Mouse (Mus musculus): ENCODE data around the gene Actr6. TPM values are rescaled to one million over a fixed set of nuclear protein-coding genes. Genes with fewer than 3 reads are reported as not detected.
"Not testable (repeated sequence)": the region's sequence is repeated elsewhere in the genome, so short reads cannot be mapped to it uniquely, and the experiment has no call there.

Gene Actr6
- polyA plus RNA-seq, 1 experiment from 2014 or later, result 58.4 TPM

GRCm38 (mm10) chr10:89676609-89677008 lies 55.5 kb downstream of the Actr6 start:
- H3K36me3 ChIP-seq (replicated peaks; ENCODE audit: control insufficient read depth, insufficient read depth), result no peaks in the 10 kb centered on the region; the same call in 1 of the 2 replicates
- ATAC-seq (ENCODE audit: low FRiP score) (no peak), DNase-seq (ENCODE audit: low spot score) (no peak)
- H3K9ac ChIP-seq, result no peak overlapping the region
- H3K9me3 ChIP-seq (ENCODE audit: control insufficient read depth, low read length), result no peaks in the 10 kb centered on the region
- no peak overlapping the region for H3K4me3 ChIP-seq (replicated peaks; ENCODE audit: low read length)
- 45% methylated on average over 4 of the region's 4 CpGs for WGBS
- no peak overlapping the region for H3K27ac ChIP-seq
- no peaks in the 10 kb centered on the region for H3K27me3 ChIP-seq (ENCODE audit: control insufficient read depth, insufficient read depth, low read length)
- no peaks in the 10 kb centered on the region for H3K4me1 ChIP-seq (replicated peaks; ENCODE audit: control insufficient read depth, insufficient read depth, low read length)
- no peak overlapping the region for H3K4me2 ChIP-seq (replicated peaks)

- not testable (repeated sequence) for H3K4me1 ChIP-seq (replicated peaks; ENCODE audit: control insufficient read depth, insufficient read depth, low read length); H3K9ac ChIP-seq; DNase-seq (ENCODE audit: low spot score); H3K4me2 ChIP-seq (replicated peaks); H3K36me3 ChIP-seq (replicated peaks; ENCODE audit: control insufficient read depth, insufficient read depth); H3K27me3 ChIP-seq (ENCODE audit: control insufficient read depth, insufficient read depth, low read length); H3K4me3 ChIP-seq (replicated peaks; ENCODE audit: low read length); ATAC-seq (ENCODE audit: low FRiP score); H3K9me3 ChIP-seq (ENCODE audit: control insufficient read depth, low read length); H3K27ac ChIP-seq
- WGBS, result 97% methylated on average over 5 of the region's 5 CpGs
These were observed 61.7 kb downstream of the Actr6 start for GRCm38 (mm10) chr10:89670371-89670770.

- DNase-seq (ENCODE audit: low spot score), result no peak
- WGBS, result 87% methylated on average over 7 of the region's 7 CpGs
These were observed 64.5 kb downstream of the Actr6 start for GRCm38 (mm10) chr10:89667571-89667970.

GRCm38 (mm10) chr10:89665679-89666078 lies 66.4 kb downstream of the Actr6 start:
- no peak overlapping the region for H3K4me2 ChIP-seq (replicated peaks)
- no peak overlapping the region for H3K4me3 ChIP-seq (replicated peaks; ENCODE audit: low read length)
- H3K4me1 ChIP-seq (replicated peaks; ENCODE audit: control insufficient read depth, insufficient read depth, low read length), result no peaks in the 10 kb centered on the region
- no peak overlapping the region for H3K27ac ChIP-seq
- 95% methylated on average over 9 of the region's 9 CpGs for WGBS
- H3K9ac ChIP-seq, result no peak overlapping the region
- no peak for DNase-seq (ENCODE audit: low spot score)
- peaks cover 31% of the 10 kb centered on the region for H3K36me3 ChIP-seq (replicated peaks; ENCODE audit: control insufficient read depth, insufficient read depth)
- no peaks in the 10 kb centered on the region for H3K27me3 ChIP-seq (ENCODE audit: control insufficient read depth, insufficient read depth, low read length)
- no peaks in the 10 kb centered on the region for H3K9me3 ChIP-seq (ENCODE audit: control insufficient read depth, low read length)
- ATAC-seq (ENCODE audit: low FRiP score), result no peak

More at GRCm38 (mm10) chr10:89667571-89667970, 64.5 kb downstream of the Actr6 start:
- Histone ChIP-seq H3K4me3 (replicated peaks; ENCODE audit: low read length) (no peak overlapping the region), H3K27me3 (ENCODE audit: control insufficient read depth, insufficient read depth, low read length) (no peaks in the 10 kb centered on the region), H3K4me1 (replicated peaks; ENCODE audit: control insufficient read depth, insufficient read depth, low read length) (no peaks in the 10 kb centered on the region), H3K4me2 (replicated peaks) (no peak overlapping the region), H3K9me3 (ENCODE audit: control insufficient read depth, low read length) (no peaks in the 10 kb centered on the region), H3K36me3 (replicated peaks; ENCODE audit: control insufficient read depth, insufficient read depth) (peaks cover 17% of the 10 kb centered on the region), H3K27ac (no peak overlapping the region), H3K9ac (no peak overlapping the region)
- no peak for ATAC-seq (ENCODE audit: low FRiP score)

GRCm38 (mm10) chr10:89664977-89665645 lies 67.0 kb downstream of the Actr6 start:
- Histone ChIP-seq H3K4me3 (replicated peaks; ENCODE audit: low read length) (no peak overlapping the region), H3K27ac (no peak overlapping the region), H3K4me2 (replicated peaks) (no peak overlapping the region), H3K9ac (no peak overlapping the region), H3K9me3 (ENCODE audit: control insufficient read depth, low read length) (no peaks in the 10 kb centered on the region), H3K4me1 (replicated peaks; ENCODE audit: control insufficient read depth, insufficient read depth, low read length) (no peaks in the 10 kb centered on the region), H3K27me3 (ENCODE audit: control insufficient read depth, insufficient read depth, low read length) (no peaks in the 10 kb centered on the region), H3K36me3 (replicated peaks; ENCODE audit: control insufficient read depth, insufficient read depth) (peaks cover 32% of the 10 kb centered on the region)
- DNase-seq (ENCODE audit: low spot score), result no peak
- ATAC-seq (ENCODE audit: low FRiP score), result no peak
- 95% methylated on average over 8 of the region's 8 CpGs for WGBS

Other genes starting within 250 kb of the Actr6 start
- 0.12 TPM in 1 of 2 replicates, not detected in the other for gene Nr1h4, start 198.7 kb downstream of the Actr6 start, polyA plus RNA-seq (2014; fragmentation: Nextera tagmentation; extraction: Ambion mirVana)
- gene Slc17a8, start 111.0 kb downstream of the Actr6 start, polyA plus RNA-seq (2014; fragmentation: Nextera tagmentation; extraction: Ambion mirVana), result 1.4 and 1.9 TPM in 2 replicates
- 15.6 and 18.5 TPM in 2 replicates for gene Scyl2, start 46.0 kb downstream of the Actr6 start, polyA plus RNA-seq (2014; fragmentation: Nextera tagmentation; extraction: Ambion mirVana)
- gene Uhrf1bp1l, start 12.7 kb upstream of the Actr6 start, polyA plus RNA-seq (2014; fragmentation: Nextera tagmentation; extraction: Ambion mirVana), result 34.8 and 35.9 TPM in 2 replicates
- gene Anks1b, start 141.2 kb upstream of the Actr6 start, polyA plus RNA-seq (2014; fragmentation: Nextera tagmentation; extraction: Ambion mirVana), result 69.4 and 77.5 TPM in 2 replicates

Measured in hindbrain, embryonic 14.5 days (tissue).